Mouse (Mus musculus) CH12.LX (cell line): Measurements from ENCODE around the gene Cyp11a1. TPM values are rescaled to one million over a fixed set of nuclear protein-coding genes. Genes with fewer than 3 reads are reported as not detected.
A peak's percentile ranks its signal among the peaks of the same experiment; 100 is the strongest.

Source experiments
- DNase-seq: peaks from one replicate; pipeline ENCODE4 v3.0.0-alpha.2; 2013; ENCODE audit errors: extremely low read depth
- H3K27ac ChIP-seq: 2 replicates; pipeline ENCODE4 v1.5.1; 2012; ENCODE audit warnings: low read depth, mild to moderate bottlenecking, control low read depth, moderate library complexity; ENCODE audit not compliant: insufficient read depth
- H3K27me3 ChIP-seq: replicated peaks from 2 replicates; pipeline ENCODE3; 2012; ENCODE audit warnings: inconsistent platforms
- H3K36me3 ChIP-seq, 2 experiments: replicated peaks in 1 of 2; 2 replicates each; pipeline versions ENCODE3 to v1.6.1; 2012; ENCODE audit warnings: inconsistent platforms in 1 of 2, low read length in 1 of 2, mild to moderate bottlenecking in 1 of 2, mixed read lengths in 1 of 2, moderate library complexity in 1 of 2; ENCODE audit not compliant: control insufficient read depth in 1 of 2, insufficient read depth in 1 of 2
- H3K4me1 ChIP-seq, 2 experiments: 2 replicates each; pipeline ENCODE4 v1.6.1; 2012; ENCODE audit warnings: inconsistent platforms in 1 of 2, moderate library complexity in 1 of 2; ENCODE audit not compliant: insufficient read depth in 2 of 2, control insufficient read depth in 1 of 2
- H3K4me2 ChIP-seq: 2 replicates; pipeline ENCODE4 v1.6.1; 2012; ENCODE audit warnings: low read depth, mild to moderate bottlenecking, control low read depth; ENCODE audit not compliant: poor library complexity, insufficient read depth, severe bottlenecking
- H3K4me3 ChIP-seq, 3 experiments: fragments of 150-350 bp in 1 of 3; sonication (generic) in 1 of 3; replicated peaks in 1 of 3; 2 replicates each; pipeline versions ENCODE3 to v1.5.1; 2011 to 2012; ENCODE audit warnings: low read depth in 2 of 3, low read length in 2 of 3, mild to moderate bottlenecking in 2 of 3, moderate library complexity in 2 of 3, control low read depth in 1 of 3, improper control_type of control experiment in 1 of 3, inconsistent platforms in 1 of 3, mixed read lengths in 1 of 3; ENCODE audit not compliant: poor library complexity in 1 of 3
- H3K79me2 ChIP-seq: replicated peaks from 2 replicates; pipeline ENCODE4 v1.6.1; 2012; ENCODE audit warnings: mild to moderate bottlenecking, moderate library complexity; ENCODE audit not compliant: control insufficient read depth, poor library complexity, insufficient read depth, severe bottlenecking; ENCODE audit errors: extremely low read depth
- H3K9ac ChIP-seq: 2 replicates; pipeline ENCODE4 v1.6.1; 2012; ENCODE audit warnings: low read depth, mild to moderate bottlenecking, control low read depth, moderate library complexity; ENCODE audit not compliant: insufficient read depth
- H3K9me3 ChIP-seq: replicated peaks from 2 replicates; pipeline ENCODE3; 2012; ENCODE audit warnings: low read length, inconsistent platforms, mixed read lengths
- BHLHE40 ChIP-seq: IDR thresholded peaks from 2 replicates; pipeline ENCODE4 v1.6.1; 2011; ENCODE audit warnings: mild to moderate bottlenecking, low read depth, low read length, improper control_type of control experiment
- CHD2 ChIP-seq: IDR thresholded peaks from 2 replicates; pipeline ENCODE4 v1.6.1; 2011; ENCODE audit warnings: low read length, improper control_type of control experiment
- EP300 ChIP-seq: IDR thresholded peaks from 2 replicates; pipeline ENCODE4 v1.6.1; 2011; ENCODE audit warnings: low read length, improper control_type of control experiment
- GABPA ChIP-seq: IDR thresholded peaks from 2 replicates; pipeline ENCODE4 v1.6.1; 2012; ENCODE audit warnings: low read depth, low read length, improper control_type of control experiment, inconsistent platforms; ENCODE audit not compliant: insufficient replicate concordance
- HCFC1 ChIP-seq: IDR thresholded peaks from 2 replicates; pipeline ENCODE4 v1.6.1; 2012; ENCODE audit warnings: low read depth, mild to moderate bottlenecking, inconsistent platforms, low read length, improper control_type of control experiment
- IRF4 ChIP-seq: IDR thresholded peaks from 2 replicates; pipeline ENCODE4 v1.6.1; 2014; ENCODE audit warnings: low read depth, mild to moderate bottlenecking, inconsistent platforms, low read length, improper control_type of control experiment
- KAT2A ChIP-seq: IDR thresholded peaks from 2 replicates; pipeline ENCODE4 v1.6.1; 2012; ENCODE audit warnings: low read length, improper control_type of control experiment, inconsistent platforms; ENCODE audit not compliant: insufficient replicate concordance
- MAFK ChIP-seq: IDR thresholded peaks from 2 replicates; pipeline ENCODE4 v1.6.1; 2011; ENCODE audit warnings: low read length, improper control_type of control experiment; ENCODE audit not compliant: insufficient replicate concordance
- MAZ ChIP-seq: IDR thresholded peaks from 2 replicates; pipeline ENCODE4 v1.6.1; 2012; ENCODE audit warnings: low read depth, mild to moderate bottlenecking, inconsistent platforms, low read length, improper control_type of control experiment, moderate library complexity
- MEF2A ChIP-seq: IDR thresholded peaks from 2 replicates; pipeline ENCODE4 v1.6.1; 2014; ENCODE audit warnings: low read depth, mild to moderate bottlenecking, inconsistent platforms, low read length, improper control_type of control experiment, borderline replicate concordance
- MYC ChIP-seq: IDR thresholded peaks from 2 replicates; pipeline ENCODE4 v1.6.1; 2011; ENCODE audit warnings: low read depth, mild to moderate bottlenecking, improper control_type of control experiment, low read length
- NELFE ChIP-seq: IDR thresholded peaks from 2 replicates; pipeline ENCODE4 v1.6.1; 2011; ENCODE audit warnings: low read depth, low read length, improper control_type of control experiment
- NRF1 ChIP-seq: IDR thresholded peaks from 2 replicates; pipeline ENCODE4 v1.6.1; 2014; ENCODE audit warnings: low read depth, mild to moderate bottlenecking, inconsistent platforms, low read length, improper control_type of control experiment, moderate library complexity
- PAX5 ChIP-seq: IDR thresholded peaks from 2 replicates; pipeline ENCODE4 v1.6.1; 2012; ENCODE audit warnings: low read length, inconsistent platforms, mixed read lengths
- POLR2A ChIP-seq: IDR thresholded peaks from 2 replicates; pipeline ENCODE4 v1.6.1; 2011; ENCODE audit warnings: low read depth, mild to moderate bottlenecking, improper control_type of control experiment, low read length
- POLR2AphosphoS2 ChIP-seq: IDR thresholded peaks from 2 replicates; pipeline ENCODE4 v1.6.1; 2011; ENCODE audit warnings: low read depth, low read length, improper control_type of control experiment
- SMC3 ChIP-seq: IDR thresholded peaks from 2 replicates; pipeline ENCODE4 v1.6.1; 2011; ENCODE audit warnings: low read depth, low read length, improper control_type of control experiment
- USF1 ChIP-seq: IDR thresholded peaks from 2 replicates; pipeline ENCODE4 v1.6.1; 2014; ENCODE audit warnings: low read depth, mild to moderate bottlenecking, inconsistent platforms, low read length, improper control_type of control experiment
- USF2 ChIP-seq: conservative IDR thresholded peaks from 2 replicates; pipeline ENCODE4 v1.6.1; 2011; ENCODE audit warnings: low read depth, low read length, improper control_type of control experiment
- ZKSCAN1 ChIP-seq: IDR thresholded peaks from 2 replicates; pipeline ENCODE4 v1.6.1; 2012; ENCODE audit warnings: low read depth, inconsistent platforms, low read length, improper control_type of control experiment, borderline replicate concordance
- ZMIZ1 ChIP-seq: IDR thresholded peaks from 2 replicates; pipeline ENCODE4 v1.6.1; 2012; ENCODE audit warnings: low read depth, mild to moderate bottlenecking, inconsistent platforms, low read length, improper control_type of control experiment
- dilution Hi-C: fragments of 300-500 bp; cut with MboI; formaldehyde crosslinking; loops from 2 replicates; pipeline ENCODE4 v1.14.3; 2020; ENCODE audit warnings: low sequenced_read_pairs; ENCODE audit not compliant: extremely low pct_unique_long_range_greater_than_20kb, extremely low pct_ligation_motif_present
- in situ Hi-C: fragments of 300-500 bp; cut with MboI; formaldehyde crosslinking; loops from 3 replicates; pipeline ENCODE4 v1.14.3; 2019; ENCODE audit warnings: low sequenced_read_pairs, low pct_ligation_motif_present, low pct_unique_long_range_greater_than_20kb, mixed read lengths
- polyA plus RNA-seq: library from polyadenylated mRNA; unstranded; fragments of >175 nt; gene quantifications from 2 replicates; pipeline ENCODE4 v1.2.1, GENCODE M21; 2012; ENCODE audit warnings: low read depth; ENCODE audit not compliant: insufficient read length
- total RNA-seq, 2 experiments: library from RNA; depleted of rRNA; stranded (reverse); fragments of 300-350 nt in 1 of 2; fragments of >200 nt in 1 of 2; gene quantifications; 2 replicates each; pipeline ENCODE4 v1.2.3; 2012 to 2014

Cyp11a1 gene
- total and polyA plus RNA-seq, 3 experiments = 2.6 to 12.8 (median 9.0) TPM

GRCm38 (mm10) chr9:58048621-58049020, 42.4 kb downstream of the Cyp11a1 start:
- Histone ChIP-seq H3K79me2 (no peaks in the 10 kb centered on the region), H3K36me3 (no peaks in the 10 kb centered on the region), H3K9me3 (no peaks in the 10 kb centered on the region), H3K4me1 (peaks cover 13 to 51% of the 10 kb centered on the region in 2 experiments), H3K27me3 (peaks cover 3% of the 10 kb centered on the region), H3K4me2 (peak overlapping the region; percentile 56), H3K27ac (no peak overlapping the region), H3K4me3 (no peak overlapping the region), H3K9ac (no peak overlapping the region)
- dilution Hi-C loops (no loop called here), in situ Hi-C loops (no loop called here)
- peak; percentile 56 for DNase-seq
- TF ChIP-seq MEF2A (peak; percentile 36; the same call in 1 of the 2 replicates), SMC3 (no peak), USF1 (no peak), PAX5 (no peak), POLR2A (no peak), ZKSCAN1 (no peak)

GRCm38 (mm10) chr9:58049186-58049585, 43.0 kb downstream of the Cyp11a1 start:
- H3K9ac ChIP-seq = no peak overlapping the region
- no peak overlapping the region for H3K4me2 ChIP-seq
- in situ Hi-C loops (no loop called here), dilution Hi-C loops (no loop called here)
- H3K4me1 ChIP-seq = peaks cover 13 to 52% of the 10 kb centered on the region in 2 experiments
- no peak overlapping the region for H3K4me3 ChIP-seq
- DNase-seq = no peak
- H3K27me3 ChIP-seq = peaks cover 3% of the 10 kb centered on the region
- no peaks in the 10 kb centered on the region for H3K36me3 ChIP-seq
- no peaks in the 10 kb centered on the region for H3K79me2 ChIP-seq
- no peaks in the 10 kb centered on the region for H3K9me3 ChIP-seq
- TF ChIP-seq HCFC1 (no peak), ZMIZ1 (no peak), GABPA (no peak), USF1 (no peak), EP300 (no peak)
- H3K27ac ChIP-seq = no peak overlapping the region

- dilution Hi-C loops = no loop called here
- Histone ChIP-seq H3K36me3 (no peaks in the 10 kb centered on the region), H3K4me1 (peaks cover 13 to 52% of the 10 kb centered on the region in 2 experiments), H3K79me2 (no peaks in the 10 kb centered on the region)
- no peak for TF ChIP-seq CHD2
- TF ChIP-seq MAZ = no peak
- no peak for TF ChIP-seq ZKSCAN1
- no peak for TF ChIP-seq MYC
- TF ChIP-seq USF1 = no peak
- no peak for TF ChIP-seq POLR2AphosphoS2
- no peak for TF ChIP-seq MAFK
- TF ChIP-seq MEF2A = no peak
- TF ChIP-seq IRF4 = no peak
- TF ChIP-seq NRF1 = no peak
- TF ChIP-seq HCFC1 = no peak
- no peak for TF ChIP-seq BHLHE40
- TF ChIP-seq NELFE = no peak
- no peak for TF ChIP-seq KAT2A
- TF ChIP-seq USF2 = no peak
- TF ChIP-seq, all 38 proteins: peak for 0
- H3K27ac ChIP-seq = no peak overlapping the region
- H3K9me3 ChIP-seq = no peaks in the 10 kb centered on the region
- H3K9ac ChIP-seq = no peak overlapping the region
- H3K4me3 ChIP-seq = no peak overlapping the region
- no peak for DNase-seq
- H3K27me3 ChIP-seq = peaks cover 3% of the 10 kb centered on the region
- in situ Hi-C loops = no loop called here
- H3K4me2 ChIP-seq = no peak overlapping the region
Observed at GRCm38 (mm10) chr9:58049861-58050260, 43.6 kb downstream of the Cyp11a1 start.
